ENCODE assay signal across 12 mouse cellular contexts in the genomic region with DNA sequence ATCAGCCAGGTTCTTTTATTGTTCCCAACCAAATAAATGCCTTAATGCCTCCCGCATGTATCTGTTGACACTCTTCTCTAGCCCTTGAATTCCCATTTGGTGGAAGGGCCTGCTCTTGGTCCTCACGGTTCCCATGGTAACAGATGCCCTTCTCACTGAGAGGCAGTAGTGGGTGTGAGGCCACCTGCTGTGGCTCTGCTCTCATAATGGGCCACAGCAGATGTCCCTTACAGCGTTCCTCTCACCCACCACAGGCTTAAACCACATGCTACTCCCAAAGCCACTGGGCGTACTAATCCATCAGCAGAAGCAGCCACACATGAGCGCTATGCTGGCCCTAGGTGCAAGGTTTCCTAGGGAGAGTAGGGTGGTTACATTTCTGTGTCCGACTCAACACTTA. TPM values are rescaled to one million over a fixed set of nuclear protein-coding genes. Genes with fewer than 3 reads are reported as not detected.
A peak's percentile ranks its signal among the peaks of the same experiment; 100 is the strongest.
DNase-seq lines count a peak whose midpoint lies in the region; ATAC-seq and TF ChIP-seq lines count a peak whose summit lies in the region.
"Had no signal": no experiment of that assay in that cellular context is flagged by ENCODE, and none has a peak within 500 bp of the region (broad histone marks: within the 10 kb centered on the region; RNA-seq: fewer than 3 reads in every experiment).

No protein-coding gene starts in this region.

- DNase-seq in forebrain, embryonic 10.5 days (ENCODE audit: extremely low spot score, low spot score), result no peak
- DNase-seq in R1 (ENCODE audit: low read depth, low spot score), result peak; percentile 34
- DNase-seq in embryo, embryonic 10.5 days (ENCODE audit: low spot score), result peak; percentile 18
- DNase-seq in hindbrain, postnatal 0 days (ENCODE audit: low spot score), result peak; percentile 11
- no peak for DNase-seq in kidney, postnatal 36 days
- no peak for DNase-seq in adrenal gland, postnatal 25 days
- DNase-seq: adrenal gland, adult 2 months; heart, postnatal 10 days; kidney, adult 9 months had no signal

- 60% methylated on average over 6 of the region's 6 CpGs for WGBS in forebrain, embryonic 12.5 days
- 74% methylated on average over 6 of the region's 6 CpGs for WGBS in forebrain, embryonic 10.5 days
- WGBS in hindbrain, postnatal 0 days, result 55% methylated on average over 6 of the region's 6 CpGs

- H3K4me2 ChIP-seq in forebrain, embryonic 12.5 days, result no peak overlapping the region
- no peak overlapping the region for H3K4me2 ChIP-seq in hindbrain, postnatal 0 days (ENCODE audit: low read depth, low read length)

- no peak for TF ChIP-seq CTCF in hindbrain, postnatal 0 days (IDR thresholded peaks at IDR 0.05; ENCODE audit: low read depth)

- H3K36me3 ChIP-seq in forebrain, embryonic 12.5 days (replicated peaks), result no peaks in the 10 kb centered on the region
- H3K36me3 ChIP-seq in forebrain, embryonic 10.5 days (replicated peaks), result peaks cover 6% of the 10 kb centered on the region
- no peaks in the 10 kb centered on the region for H3K36me3 ChIP-seq in hindbrain, postnatal 0 days (ENCODE audit: insufficient read depth, low read length)

- peaks cover 11% of the 10 kb centered on the region; the same call in 1 of the 2 replicates for H3K9me3 ChIP-seq in forebrain, embryonic 12.5 days
- peaks cover 8% of the 10 kb centered on the region; the same call in 1 of the 2 replicates for H3K9me3 ChIP-seq in forebrain, embryonic 10.5 days
- H3K9me3 ChIP-seq in hindbrain, postnatal 0 days (ENCODE audit: low read length), result peaks cover 4% of the 10 kb centered on the region

- no peak overlapping the region; the same call in 1 of the 2 replicates for H3K27ac ChIP-seq in forebrain, embryonic 12.5 days
- no peak overlapping the region for H3K27ac ChIP-seq in forebrain, embryonic 10.5 days
- H3K27ac ChIP-seq in hindbrain, postnatal 0 days, result no peak overlapping the region

- no peak overlapping the region for H3K9ac ChIP-seq in forebrain, embryonic 12.5 days
- H3K9ac ChIP-seq in hindbrain, postnatal 0 days (replicated peaks; ENCODE audit: low read length), result no peak overlapping the region

- H3K4me3 ChIP-seq in forebrain, embryonic 12.5 days (replicated peaks), result no peak overlapping the region
- no peak overlapping the region for H3K4me3 ChIP-seq in forebrain, embryonic 10.5 days
- H3K4me3 ChIP-seq in hindbrain, postnatal 0 days (ENCODE audit: low read length), result no peak overlapping the region

- peaks cover 5% of the 10 kb centered on the region for H3K4me1 ChIP-seq in forebrain, embryonic 12.5 days
- no peaks in the 10 kb centered on the region for H3K4me1 ChIP-seq in forebrain, embryonic 10.5 days
- H3K4me1 ChIP-seq in hindbrain, postnatal 0 days (ENCODE audit: insufficient read depth, low read length), result no peaks in the 10 kb centered on the region

- ATAC-seq in forebrain, embryonic 12.5 days (ENCODE audit: low FRiP score), result peak; percentile 80
- ATAC-seq in hindbrain, postnatal 0 days, result 0 out of 2 replicates have a peak, but pooled peaks have one; percentile 32
- no peak for ATAC-seq in megakaryocyte-erythroid progenitor cell, adult 5-6 weeks (replicated peaks; ENCODE audit: low FRiP score, low TSS enrichment, poor library complexity, severe bottlenecking)
- ATAC-seq: lung, postnatal 0 days had no signal

- H3K27me3 ChIP-seq in forebrain, embryonic 12.5 days, result no peaks in the 10 kb centered on the region
- no peaks in the 10 kb centered on the region for H3K27me3 ChIP-seq in forebrain, embryonic 10.5 days (ENCODE audit: poor library complexity, severe bottlenecking)
- no peaks in the 10 kb centered on the region for H3K27me3 ChIP-seq in hindbrain, postnatal 0 days (ENCODE audit: insufficient read depth, low read length)

RNA-seq across cellular contexts. Expression of a gene that starts 25.4 kb away (rescaled TPM):
- polyA plus RNA-seq in forebrain, embryonic 12.5 days (2016; fragmentation: Nextera tagmentation; extraction: Ambion mirVana), result 1.2 TPM in 2 replicates
- 0.98 and 1.2 TPM in 2 replicates for polyA plus RNA-seq in forebrain, embryonic 10.5 days (2016; fragmentation: Nextera tagmentation; extraction: Ambion mirVana)
- total RNA-seq in hindbrain, postnatal 0 days (2014; rRNA removed), result 0.47 and 0.61 TPM in 2 replicates
- 1.4 TPM in 2 replicates for polyA plus RNA-seq in hindbrain, postnatal 0 days (2015; fragmentation: Nextera tagmentation; extraction: Ambion mirVana)
- total RNA-seq in megakaryocyte-erythroid progenitor cell, adult 5-6 weeks (2014; fragmentation: Nextera tagmentation), result 0.46 TPM in 1 of 2 replicates, not detected in the other
- total RNA-seq in megakaryocyte-erythroid progenitor cell, adult 5-6 weeks (2017), result 0.08 and 0.42 TPM in 2 replicates
- total RNA-seq in adrenal gland, postnatal 25 days (2021), result 3.2 and 5.5 TPM in 2 replicates

Comparison
In these comparisons a context has a peak if more than half of its experiments do, and no peak if none do; other contexts are left out.
1. DNase-seq: peak in R1 (single experiment), embryo, embryonic 10.5 days (single experiment) and hindbrain, postnatal 0 days (single experiment); none in forebrain, embryonic 10.5 days (single experiment), kidney, postnatal 36 days (0 of 2) and adrenal gland, postnatal 25 days (single experiment).